Mouse (Mus musculus) intestine, embryonic 15.5 days (tissue): ENCODE measurements at regions not wholly inside any gene's neighbourhood (a gene's known extent, or its start where the extent isn't known, plus 50 kb on each side); places are given as distances from the start of the nearest gene placed in this dataset.

Experiments
- ATAC-seq: fragments of 200-750 bp; cut with Nextera tagmentation; 2 replicates; pipeline ENCODE4 v1.8.0; 2017; ENCODE audit warnings: moderate TSS enrichment, moderate library complexity
- H3K27ac ChIP-seq: fragments of 300-500 bp; sonication (generic); 2 replicates; pipeline ENCODE4 v1.5.1; 2015; ENCODE audit warnings: mild to moderate bottlenecking, inconsistent platforms
- H3K27me3 ChIP-seq: fragments of 300-500 bp; sonication (generic); replicated peaks from 2 replicates; pipeline ENCODE4 v1.6.1; 2015; ENCODE audit warnings: inconsistent platforms
- H3K36me3 ChIP-seq: fragments of 300-500 bp; sonication (generic); 2 replicates; pipeline ENCODE4 v1.6.1; 2015; ENCODE audit warnings: inconsistent platforms
- H3K4me1 ChIP-seq: fragments of 300-500 bp; sonication (generic); replicated peaks from 2 replicates; pipeline ENCODE4 v1.6.1; 2015; ENCODE audit warnings: inconsistent platforms
- H3K4me2 ChIP-seq: fragments of 300-500 bp; sonication (generic); replicated peaks from 2 replicates; pipeline ENCODE4 v1.6.1; 2015; ENCODE audit warnings: mild to moderate bottlenecking, inconsistent platforms
- H3K4me3 ChIP-seq: fragments of 300-500 bp; sonication (generic); replicated peaks from 2 replicates; pipeline ENCODE4 v1.5.1; 2015; ENCODE audit warnings: inconsistent platforms
- H3K9ac ChIP-seq: fragments of 300-500 bp; sonication (generic); 2 replicates; pipeline ENCODE4 v1.6.1; 2015; ENCODE audit warnings: inconsistent platforms
- H3K9me3 ChIP-seq: fragments of 300-500 bp; sonication (generic); 2 replicates; pipeline ENCODE4 v1.6.1; 2016; ENCODE audit warnings: inconsistent platforms
- WGBS: fragments of 180-500 bp; shearing (Covaris S2); methylation state at CpG from one replicate; pipeline ENCODE4 v1.1.7; 2015; 5-methylcytosine and 5-hydroxymethylcytosine counted together

DNA sequence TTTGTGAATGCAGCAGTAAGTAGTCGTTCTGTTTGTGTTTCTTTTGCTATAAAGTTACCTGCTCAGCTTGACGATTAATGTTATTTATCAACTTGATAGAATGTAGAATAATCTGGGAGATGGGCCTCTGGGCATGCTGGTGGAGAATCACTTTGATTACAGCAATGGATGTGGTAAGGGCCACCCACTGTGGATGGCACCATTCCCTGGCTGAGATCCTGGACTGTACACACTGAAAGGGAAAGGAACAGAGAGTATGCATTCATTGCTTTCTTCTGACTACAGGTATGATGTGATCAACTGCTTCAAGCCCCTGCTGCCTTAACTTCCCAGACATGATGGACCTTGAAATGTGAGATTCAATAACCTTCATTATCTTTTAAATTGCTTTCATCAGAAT is 299.8 kb upstream of the Bmp2 start:
- no peaks in the 10 kb centered on the region for H3K36me3 ChIP-seq
- ATAC-seq, result no peak
- H3K4me3 ChIP-seq, result no peak overlapping the region
- H3K27ac ChIP-seq, result no peak overlapping the region
- H3K27me3 ChIP-seq, result no peaks in the 10 kb centered on the region
- no peaks in the 10 kb centered on the region for H3K4me1 ChIP-seq
- H3K9ac ChIP-seq, result no peak overlapping the region
- H3K9me3 ChIP-seq, result no peaks in the 10 kb centered on the region
- H3K4me2 ChIP-seq, result no peak overlapping the region
- WGBS, result 82% methylated on average over 2 of the region's 2 CpGs

- Histone ChIP-seq H3K4me2 (no peak overlapping the region), H3K36me3 (no peaks in the 10 kb centered on the region), H3K9me3 (no peaks in the 10 kb centered on the region), H3K9ac (no peak overlapping the region), H3K4me1 (no peaks in the 10 kb centered on the region), H3K4me3 (no peak overlapping the region), H3K27me3 (no peaks in the 10 kb centered on the region), H3K27ac (no peak overlapping the region)
- 33% methylated on average over 4 of the region's 4 CpGs for WGBS
- no peak for ATAC-seq
Observed at GRCm38 (mm10) chr2:133274424-133274823, 277.5 kb upstream of the Bmp2 start.

- Histone ChIP-seq H3K27ac (no peak overlapping the region), H3K9ac (no peak overlapping the region), H3K4me2 (no peak overlapping the region), H3K9me3 (no peaks in the 10 kb centered on the region), H3K4me1 (no peaks in the 10 kb centered on the region), H3K27me3 (no peaks in the 10 kb centered on the region), H3K36me3 (no peaks in the 10 kb centered on the region), H3K4me3 (no peak overlapping the region)
- no peak for ATAC-seq
- 65% methylated on average over 4 of the region's 4 CpGs for WGBS
Observed at GRCm38 (mm10) chr2:133278546-133278945, 273.4 kb upstream of the Bmp2 start.

- H3K4me3 ChIP-seq, result no peak overlapping the region
- no peak overlapping the region for H3K27ac ChIP-seq
- ATAC-seq, result no peak
- 94% methylated on average over 4 of the region's 4 CpGs for WGBS
- H3K36me3 ChIP-seq, result no peaks in the 10 kb centered on the region
- no peaks in the 10 kb centered on the region for H3K4me1 ChIP-seq
- H3K4me2 ChIP-seq, result no peak overlapping the region
- H3K9me3 ChIP-seq, result no peaks in the 10 kb centered on the region
- no peaks in the 10 kb centered on the region for H3K27me3 ChIP-seq
- H3K9ac ChIP-seq, result no peak overlapping the region
Observed at GRCm38 (mm10) chr2:133279275-133279674, 272.7 kb upstream of the Bmp2 start.

GRCm38 (mm10) chr2:133282692-133283091 is 269.3 kb upstream of the Bmp2 start:
- Histone ChIP-seq H3K4me1 (no peaks in the 10 kb centered on the region), H3K27me3 (no peaks in the 10 kb centered on the region), H3K4me3 (no peak overlapping the region), H3K9me3 (no peaks in the 10 kb centered on the region), H3K27ac (no peak overlapping the region), H3K9ac (no peak overlapping the region), H3K36me3 (no peaks in the 10 kb centered on the region), H3K4me2 (no peak overlapping the region)
- 81% methylated on average over 5 of the region's 5 CpGs for WGBS
- no peak for ATAC-seq

DNA sequence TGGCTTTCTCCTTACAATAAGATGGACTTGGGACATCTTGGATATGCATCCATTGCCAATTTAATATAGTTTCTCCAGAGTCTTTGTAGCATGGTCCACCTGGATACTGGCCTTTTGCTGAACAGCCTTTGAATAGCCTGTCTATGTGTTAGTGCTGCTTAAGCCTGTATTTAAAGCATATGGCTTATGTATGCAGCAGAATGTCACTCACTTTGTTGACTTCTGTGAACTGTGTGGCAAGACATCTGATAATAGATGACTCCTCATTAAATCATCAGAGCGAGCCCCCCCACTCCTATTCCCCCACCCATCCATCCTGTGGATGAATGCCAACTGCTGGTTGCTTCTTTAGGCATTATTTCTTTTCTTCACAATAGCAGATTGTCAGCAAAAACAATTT is 268.2 kb upstream of the Bmp2 start:
- Histone ChIP-seq H3K4me2 (no peak overlapping the region), H3K36me3 (no peaks in the 10 kb centered on the region), H3K9me3 (no peaks in the 10 kb centered on the region), H3K27me3 (no peaks in the 10 kb centered on the region), H3K27ac (no peak overlapping the region), H3K9ac (no peak overlapping the region), H3K4me3 (no peak overlapping the region), H3K4me1 (no peaks in the 10 kb centered on the region)
- no peak for ATAC-seq
- 45% methylated on average over 1 of the region's 1 CpGs for WGBS

DNA sequence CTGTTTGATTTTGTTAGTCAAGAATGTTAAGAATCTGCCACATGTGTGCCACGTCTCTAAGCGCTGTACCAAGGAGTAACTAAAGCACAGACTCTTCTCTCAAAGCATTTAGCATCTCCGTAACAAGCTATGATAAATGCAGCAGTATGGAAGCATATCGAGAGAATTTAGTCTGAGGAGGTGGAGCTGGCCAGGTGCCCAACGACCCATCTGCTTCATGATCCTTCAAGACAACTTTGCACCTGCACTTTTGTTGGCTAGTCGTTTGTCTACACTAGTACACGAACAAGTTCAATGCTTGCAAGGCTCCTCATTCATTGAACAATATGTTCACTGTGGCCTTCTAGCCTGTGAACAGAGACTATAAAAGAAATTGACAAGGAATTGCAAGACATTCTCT is 257.8 kb upstream of the Bmp2 start:
- 66% methylated on average over 7 of the region's 7 CpGs for WGBS

DNA sequence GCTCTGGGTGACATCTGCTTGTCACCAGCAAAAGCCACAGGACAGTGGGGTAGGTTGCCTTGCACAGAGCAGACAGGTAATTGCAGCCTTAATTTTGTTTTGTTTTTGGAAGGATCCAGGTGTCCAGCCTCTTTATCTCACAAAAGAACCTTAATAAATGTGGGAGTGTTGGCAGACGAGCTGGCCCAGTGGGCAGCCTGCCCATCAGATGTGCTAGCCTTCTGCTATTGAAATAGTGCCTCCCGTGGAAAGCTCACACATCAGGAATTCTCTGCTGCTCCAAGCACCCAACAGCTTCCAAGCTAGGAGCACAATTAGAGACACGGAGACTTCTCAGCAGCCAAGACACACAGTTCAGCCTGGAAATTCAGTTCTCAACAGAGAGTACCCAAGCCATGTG is 246.0 kb upstream of the Bmp2 start:
- WGBS, result 59% methylated on average over 3 of the region's 3 CpGs
- no peaks in the 10 kb centered on the region for H3K27me3 ChIP-seq
- no peak overlapping the region for H3K9ac ChIP-seq
- H3K36me3 ChIP-seq, result no peaks in the 10 kb centered on the region
- H3K27ac ChIP-seq, result no peak overlapping the region
- ATAC-seq, result no peak
- no peak overlapping the region for H3K4me2 ChIP-seq
- no peaks in the 10 kb centered on the region for H3K4me1 ChIP-seq
- H3K4me3 ChIP-seq, result no peak overlapping the region
- no peaks in the 10 kb centered on the region for H3K9me3 ChIP-seq

More for the DNA sequence above, 257.8 kb upstream of the Bmp2 start:
- Histone ChIP-seq H3K27ac (no peak overlapping the region), H3K4me3 (no peak overlapping the region), H3K27me3 (no peaks in the 10 kb centered on the region), H3K36me3 (no peaks in the 10 kb centered on the region), H3K4me1 (no peaks in the 10 kb centered on the region), H3K4me2 (no peak overlapping the region), H3K9ac (no peak overlapping the region), H3K9me3 (no peaks in the 10 kb centered on the region)
- no peak for ATAC-seq

GRCm38 (mm10) chr2:133311001-133311400 is 241.0 kb upstream of the Bmp2 start:
- Histone ChIP-seq H3K27ac (no peak overlapping the region), H3K4me1 (no peaks in the 10 kb centered on the region), H3K27me3 (no peaks in the 10 kb centered on the region), H3K4me2 (no peak overlapping the region), H3K9ac (no peak overlapping the region), H3K36me3 (no peaks in the 10 kb centered on the region), H3K4me3 (no peak overlapping the region), H3K9me3 (no peaks in the 10 kb centered on the region)
- no peak for ATAC-seq
- WGBS, result 47% methylated on average over 1 of the region's 1 CpGs

DNA sequence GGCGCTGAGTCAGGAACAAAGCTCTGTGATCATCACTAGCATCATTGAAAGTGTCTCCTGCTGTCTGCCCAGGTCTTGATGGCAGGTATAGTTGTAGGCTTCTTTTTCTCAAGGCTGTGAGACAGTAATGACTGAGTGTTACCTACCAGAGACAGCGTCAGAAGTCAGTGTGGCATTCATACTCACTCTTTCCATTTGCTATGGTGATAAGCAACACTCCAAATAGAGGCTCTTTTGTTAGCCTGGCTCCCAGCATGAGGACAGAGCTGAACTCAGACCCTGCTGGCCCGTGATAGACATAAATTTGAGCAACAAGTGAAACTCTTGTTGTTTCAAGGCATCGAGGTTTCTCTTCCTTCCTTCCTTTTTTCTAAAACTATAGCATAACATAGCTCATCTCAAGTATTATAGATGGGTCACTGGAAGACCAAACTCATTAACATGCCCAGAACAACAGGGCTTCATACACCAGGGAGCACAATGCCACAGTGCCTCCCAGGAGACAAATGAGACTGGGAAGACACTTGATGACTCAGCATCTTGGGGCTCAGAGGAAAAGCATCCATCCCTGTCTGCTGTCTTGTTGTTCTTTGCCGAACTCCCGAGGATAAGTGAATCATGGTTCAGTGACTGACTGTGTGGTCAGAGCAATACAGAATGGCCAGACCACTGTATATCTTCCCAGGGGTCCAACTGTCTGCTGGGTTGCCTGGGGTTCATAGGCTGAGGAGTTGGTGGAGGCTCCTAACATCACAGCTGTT is 225.5 kb upstream of the Bmp2 start:
- WGBS, result 70% methylated on average over 6 of the region's 6 CpGs
- no peak overlapping the region for H3K27ac ChIP-seq
- H3K36me3 ChIP-seq, result no peaks in the 10 kb centered on the region
- no peak for ATAC-seq
- no peak overlapping the region for H3K4me3 ChIP-seq
- H3K4me2 ChIP-seq, result no peak overlapping the region
- H3K9me3 ChIP-seq, result no peaks in the 10 kb centered on the region
- no peak overlapping the region for H3K9ac ChIP-seq
- H3K4me1 ChIP-seq, result no peaks in the 10 kb centered on the region
- no peaks in the 10 kb centered on the region for H3K27me3 ChIP-seq

DNA sequence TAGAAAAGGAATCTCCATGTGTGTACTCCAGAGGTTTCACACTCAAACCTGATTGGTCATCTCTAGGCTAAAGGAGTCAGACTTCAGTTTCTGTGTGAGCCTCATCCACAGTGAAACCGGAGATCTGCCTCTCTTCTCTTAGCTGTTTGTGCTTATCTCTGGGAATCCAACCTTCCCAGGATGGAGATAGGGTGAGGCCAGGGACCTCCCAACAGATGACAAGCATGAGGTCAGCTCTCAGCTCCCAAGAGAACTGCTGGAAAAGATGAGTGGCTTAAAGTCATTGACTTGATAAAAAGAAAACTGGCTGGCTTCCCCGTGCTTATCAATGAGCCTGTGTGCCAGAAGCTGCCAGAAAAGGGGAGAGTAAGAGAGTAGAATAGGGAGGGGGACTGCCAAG is 224.3 kb upstream of the Bmp2 start:
- Histone ChIP-seq H3K4me2 (no peak overlapping the region), H3K9ac (no peak overlapping the region), H3K4me3 (no peak overlapping the region), H3K27ac (no peak overlapping the region), H3K9me3 (no peaks in the 10 kb centered on the region), H3K27me3 (no peaks in the 10 kb centered on the region), H3K4me1 (no peaks in the 10 kb centered on the region), H3K36me3 (no peaks in the 10 kb centered on the region)
- ATAC-seq, result no peak
- 33% methylated on average over 2 of the region's 2 CpGs for WGBS

- 83% methylated on average over 9 of the region's 9 CpGs for WGBS
- ATAC-seq, result no peak
Observed at GRCm38 (mm10) chr2:133336177-133336901, 215.6 kb upstream of the Bmp2 start.

DNA sequence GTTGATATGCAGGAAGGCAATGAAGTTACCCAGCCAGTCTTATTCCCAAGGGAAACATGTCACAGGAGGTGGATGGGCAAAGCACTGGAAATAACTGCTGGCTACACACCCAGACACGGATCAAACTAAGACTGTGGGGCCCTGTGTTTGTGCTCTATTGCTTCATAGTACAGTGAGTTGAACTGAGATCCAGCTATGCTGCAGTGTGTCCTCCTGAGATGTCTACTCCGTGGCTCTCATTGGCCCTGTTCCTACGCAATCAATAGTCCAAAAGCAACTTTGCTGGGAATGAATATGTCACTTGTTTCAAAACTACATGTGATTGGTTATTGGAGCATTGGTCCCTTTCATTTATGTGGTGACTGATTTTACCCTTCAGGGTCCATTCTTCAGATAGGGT is 213.8 kb upstream of the Bmp2 start:
- WGBS, result 82% methylated on average over 3 of the region's 3 CpGs
- no peaks in the 10 kb centered on the region for H3K4me1 ChIP-seq
- H3K9ac ChIP-seq, result no peak overlapping the region
- ATAC-seq, result no peak
- no peak overlapping the region for H3K4me2 ChIP-seq
- no peaks in the 10 kb centered on the region for H3K27me3 ChIP-seq
- no peak overlapping the region for H3K27ac ChIP-seq
- H3K9me3 ChIP-seq, result no peaks in the 10 kb centered on the region
- no peak overlapping the region for H3K4me3 ChIP-seq
- no peaks in the 10 kb centered on the region for H3K36me3 ChIP-seq

More at GRCm38 (mm10) chr2:133336177-133336901, 215.6 kb upstream of the Bmp2 start:
- no peak overlapping the region for H3K4me2 ChIP-seq
- no peak overlapping the region for H3K27ac ChIP-seq
- no peak overlapping the region for H3K9ac ChIP-seq
- no peak overlapping the region for H3K4me3 ChIP-seq
- no peaks in the 10 kb centered on the region for H3K36me3 ChIP-seq
- no peaks in the 10 kb centered on the region for H3K27me3 ChIP-seq
- H3K4me1 ChIP-seq, result no peaks in the 10 kb centered on the region
- H3K9me3 ChIP-seq, result no peaks in the 10 kb centered on the region
